Mouse (Mus musculus): ENCODE measurements at regions not wholly inside any gene's neighbourhood (a gene's known extent, or its start where the extent isn't known, plus 50 kb on each side); places are given as distances from the start of the nearest gene placed in this dataset.

- TF ChIP-seq POLR2A (IDR thresholded peaks at IDR 0.05; ENCODE audit: insufficient read depth, low read depth, low read length) (no peak), CTCF (IDR thresholded peaks at IDR 0.05) (no peak), EP300 (IDR thresholded peaks at IDR 0.05; ENCODE audit: insufficient read depth, low read depth, low read length) (no peak)
These were observed 78.8 kb upstream of the Ctsc start for GRCm38 (mm10) chr7:88199043-88199442.

Measured in heart, adult 2 months (tissue).